Mouse (Mus musculus) liver, adult 10 weeks (tissue): ENCODE measurements around the gene Slc26a3. TPM values are rescaled to one million over a fixed set of nuclear protein-coding genes. Genes with fewer than 3 reads are reported as not detected.

Source experiments
- polyA plus RNA-seq: library from polyadenylated mRNA; stranded (reverse); fragments of 350-450 nt; fragmentation: Illumina TruSeq; extraction: RNeasy Lipid Tissue Mini Kit (QIAGEN cat#74804); gene quantifications from one replicate; pipeline ENCODE4 v1.2.3, GENCODE M21; 2014; ENCODE audit warnings: low read depth, low replicate concordance

The Slc26a3 gene
- polyA plus RNA-seq = 0.24 TPM

GRCm38 (mm10) chr12:31390571-31390970 is at the start of gene Slc26a3:
Gene Slc26a3, plus strand, starts transcription at chr12:31390871.

DNA sequence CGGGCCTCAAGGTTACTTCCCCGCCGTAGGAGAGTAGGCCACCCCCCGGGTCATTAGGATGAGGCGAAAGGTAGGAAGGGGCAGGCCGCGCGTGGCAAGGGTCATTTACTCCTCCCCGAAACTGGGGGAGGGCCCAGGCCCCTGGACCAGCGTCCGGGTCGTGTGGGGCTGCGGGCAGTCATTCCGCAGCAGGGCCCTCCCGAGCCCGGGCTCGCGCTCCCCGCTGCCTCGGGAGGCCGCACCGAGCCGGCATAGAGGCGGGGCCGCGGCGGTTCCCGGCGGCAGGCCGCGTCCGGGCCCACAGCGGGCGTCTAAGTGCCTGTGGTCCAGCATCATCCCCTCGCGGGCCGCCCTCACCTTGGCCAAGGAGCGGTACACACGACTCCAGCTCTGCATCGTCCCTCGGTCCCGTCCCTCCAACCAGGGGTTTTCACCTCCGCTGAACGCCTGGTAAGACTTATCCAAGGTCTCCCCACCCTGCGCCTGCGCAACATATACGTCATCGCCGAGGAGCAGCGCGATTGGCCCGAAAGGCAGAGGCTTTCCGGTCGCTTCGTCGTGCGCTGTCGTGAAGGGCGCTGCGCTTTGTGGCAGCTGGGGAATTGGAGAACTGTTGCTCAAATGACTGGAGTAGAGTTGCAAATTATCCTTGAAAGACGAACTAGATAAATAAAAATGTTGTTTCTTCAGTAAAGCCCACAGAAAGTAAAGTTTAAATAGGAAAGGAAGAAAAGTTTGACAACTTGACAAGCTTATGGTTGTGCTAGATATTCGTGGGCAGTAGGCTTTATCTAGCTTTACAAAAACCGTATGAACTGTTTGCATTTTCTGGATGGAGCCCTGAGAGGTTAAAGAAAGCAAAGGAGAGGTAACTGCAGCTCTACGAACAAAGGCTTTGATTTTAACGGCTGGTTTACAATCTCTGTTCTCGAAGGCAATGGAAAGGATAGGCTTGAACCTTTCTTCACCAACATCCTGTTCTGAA is 39.4 kb upstream of the Slc26a3 start, which contains the start of gene Dld:
Dld (minus strand) TSS at position 510 of the 985 bp plus-strand sequence.

GRCm38 (mm10) chr12:31499314-31500131 is 108.9 kb downstream of the Slc26a3 start, which contains the start of gene Cbll1:
Gene Cbll1, minus strand, starts transcription at chr12:31499616.

Other genes with a start within 250 kb of the Slc26a3 start
- not detected for gene Gm6993, start 150.1 kb upstream of the Slc26a3 start, polyA plus RNA-seq
- gene Lamb1, start 125.6 kb upstream of the Slc26a3 start, polyA plus RNA-seq = 2.0 TPM
- gene Dld, start 39.4 kb upstream of the Slc26a3 start, polyA plus RNA-seq = 329 TPM
- 10.3 TPM for gene Cbll1, start 108.7 kb downstream of the Slc26a3 start, polyA plus RNA-seq
- 2.1 TPM for gene Slc26a4, start 169.1 kb downstream of the Slc26a3 start, polyA plus RNA-seq
- 37.5 TPM for gene Bcap29, start 243.8 kb downstream of the Slc26a3 start, polyA plus RNA-seq